ENCODE assay signal across 27 mouse cellular contexts in the genomic region with DNA sequence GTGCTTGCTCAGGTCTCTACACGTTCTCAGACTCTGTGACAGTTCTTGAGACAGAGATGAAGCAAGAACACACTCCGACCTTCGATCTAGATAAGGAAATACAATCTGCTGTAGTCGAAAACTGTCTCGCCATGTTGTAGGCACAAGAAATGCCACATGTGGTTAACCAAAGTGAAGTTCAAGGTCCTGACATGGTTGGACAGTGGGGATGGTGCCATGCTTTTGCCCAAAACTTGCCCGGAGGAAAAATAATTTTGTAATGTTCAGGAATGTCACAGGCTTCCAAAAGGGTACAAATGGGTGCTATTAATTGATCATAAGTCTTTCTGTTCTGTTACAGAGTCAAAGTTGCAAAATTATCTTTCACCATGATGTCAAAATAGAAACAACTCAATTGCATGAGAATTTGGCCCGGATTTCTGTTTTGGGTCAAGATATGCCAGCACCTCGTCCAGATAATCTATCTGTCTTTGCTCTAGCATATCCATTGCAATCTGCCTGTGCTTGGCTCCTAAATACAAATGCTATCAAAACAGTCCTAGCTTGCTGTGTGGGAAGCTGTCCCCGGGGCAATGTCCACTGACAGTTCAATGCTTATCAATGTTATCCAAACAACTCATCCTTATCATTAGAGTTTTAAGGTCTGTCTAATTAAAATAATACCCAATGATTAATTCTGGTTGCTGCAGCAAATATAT. TPM values are rescaled to one million over a fixed set of nuclear protein-coding genes. Genes with fewer than 3 reads are reported as not detected.
DNase-seq lines count a peak whose midpoint lies in the region; ATAC-seq lines count a peak whose summit lies in the region.
"Had no signal": no experiment of that assay in that cellular context is flagged by ENCODE, and none has a peak within 500 bp of the region (broad histone marks: within the 10 kb centered on the region; RNA-seq: fewer than 3 reads in every experiment).

No protein-coding gene starts in this region.

- no peak overlapping the region for H3K4me2 ChIP-seq in midbrain, embryonic 14.5 days (ENCODE audit: low read length)
- H3K4me2 ChIP-seq: embryonic facial prominence, embryonic 15.5 days; forebrain, embryonic 13.5 days; heart, embryonic 12.5 days; hindbrain, embryonic 14.5 days; midbrain, embryonic 12.5 days had no signal

- H3K9me3 ChIP-seq in midbrain, embryonic 14.5 days (ENCODE audit: control insufficient read depth, low read length) = no peaks in the 10 kb centered on the region
- H3K9me3 ChIP-seq: embryonic facial prominence, embryonic 10.5 days; embryonic facial prominence, embryonic 15.5 days; forebrain, embryonic 13.5 days; heart, embryonic 12.5 days; midbrain, embryonic 12.5 days had no signal

- H3K27me3 ChIP-seq in midbrain, embryonic 14.5 days (ENCODE audit: control insufficient read depth, insufficient read depth, low read length) = no peaks in the 10 kb centered on the region
- H3K27me3 ChIP-seq: embryonic facial prominence, embryonic 15.5 days; forebrain, embryonic 13.5 days; heart, embryonic 12.5 days; megakaryocyte, embryonic 14.5 days; midbrain, embryonic 12.5 days; Patski had no signal

- intact Hi-C loops in heart, postnatal 36 days (cut with DNase I) = no loop called here

- no peak overlapping the region for H3K9ac ChIP-seq in midbrain, embryonic 14.5 days (replicated peaks; ENCODE audit: low read length)
- H3K9ac ChIP-seq: embryonic facial prominence, embryonic 15.5 days; forebrain, embryonic 13.5 days; heart, embryonic 12.5 days; hindbrain, embryonic 14.5 days; midbrain, embryonic 12.5 days had no signal

- peak overlapping the region; percentile 92 for H3K27ac ChIP-seq in brown adipose tissue, adult 24 weeks (replicated peaks; ENCODE audit: low read depth, low read length)
- no peak overlapping the region for H3K27ac ChIP-seq in midbrain, embryonic 14.5 days (replicated peaks; ENCODE audit: low read depth, low read length)
- H3K27ac ChIP-seq: embryonic facial prominence, embryonic 10.5 days; embryonic facial prominence, embryonic 15.5 days; forebrain, embryonic 13.5 days; heart, adult 2 months; hindbrain, embryonic 14.5 days; midbrain, embryonic 12.5 days had no signal

- DNase-seq in heart, adult 11 months = peak; percentile 46
- DNase-seq in heart, postnatal 36 days = no peak
- DNase-seq in 416B (ENCODE audit: low read depth) = peak; percentile 85
- DNase-seq in adipocyte (ENCODE audit: low spot score) = peak; percentile 64
- DNase-seq in midbrain, embryonic 14.5 days = no peak
- no peak for DNase-seq in right cerebral cortex, postnatal 36 days (ENCODE audit: low spot score in 2 of 2)
- DNase-seq: cerebellum, adult 8-10 months; cerebellum, postnatal 25 days; gastrocnemius, postnatal 25 days; heart, adult 2 months; kidney, postnatal 14 days; liver; lung, adult 18-20 months; lung, postnatal 4 days; right cerebral cortex, postnatal 25 days; spleen, adult 18-20 months had no signal

- 87% methylated on average over 9 of the region's 9 CpGs for WGBS in midbrain, embryonic 14.5 days

- H3K4me1 ChIP-seq in brown adipose tissue, adult 24 weeks (ENCODE audit: control insufficient read depth, insufficient read depth, insufficient read length, low read length) = peaks cover 7% of the 10 kb centered on the region; the same call in 1 of the 2 replicates
- H3K4me1 ChIP-seq in midbrain, embryonic 14.5 days (ENCODE audit: control insufficient read depth, insufficient read depth, low read length) = no peaks in the 10 kb centered on the region
- H3K4me1 ChIP-seq: embryonic facial prominence, embryonic 15.5 days had no signal

- H3K36me3 ChIP-seq in midbrain, embryonic 14.5 days (ENCODE audit: control insufficient read depth, insufficient read depth, low read length) = no peaks in the 10 kb centered on the region
- H3K36me3 ChIP-seq: embryonic facial prominence, embryonic 10.5 days; embryonic facial prominence, embryonic 15.5 days; heart, embryonic 12.5 days; midbrain, embryonic 12.5 days had no signal

- ATAC-seq in midbrain, embryonic 14.5 days (ENCODE audit: low FRiP score, low TSS enrichment) = no peak
- ATAC-seq: forebrain, embryonic 13.5 days; intestine, postnatal 0 days; lung, postnatal 0 days; Patski had no signal

- no peak overlapping the region for H3K4me3 ChIP-seq in brown adipose tissue, adult 24 weeks (ENCODE audit: insufficient read depth, low read depth, low read length)
- no peak overlapping the region for H3K4me3 ChIP-seq in midbrain, embryonic 14.5 days (replicated peaks; ENCODE audit: low read depth, low read length)
- H3K4me3 ChIP-seq: embryonic facial prominence, embryonic 10.5 days; embryonic facial prominence, embryonic 15.5 days; forebrain, embryonic 13.5 days; heart, adult 2 months; heart, embryonic 12.5 days; megakaryocyte, embryonic 14.5 days; midbrain, embryonic 12.5 days had no signal

RNA-seq across cellular contexts. Expression of a gene that starts 2.9 kb away (rescaled TPM):
- 1 to 10 TPM; 2.0 to 2.7 TPM for total RNA-seq in heart, postnatal 36 days (2021)
- polyA plus RNA-seq in brown adipose tissue, adult 24 weeks (2012; ENCODE audit: insufficient read depth, insufficient read length, missing spikeins) = 10.9 and 11.9 TPM in 2 replicates
- polyA plus RNA-seq in midbrain, embryonic 14.5 days (2014; fragmentation: Nextera tagmentation; extraction: Ambion mirVana) = 5.1 and 6.1 TPM in 2 replicates

Comparison
In these comparisons a context has a peak if more than half of its experiments do, and no peak if none do; other contexts are left out.
1. DNase-seq: peak in heart, adult 11 months (single experiment), 416B (single experiment) and adipocyte (single experiment); none in heart, postnatal 36 days (0 of 2), midbrain, embryonic 14.5 days (single experiment) and right cerebral cortex, postnatal 36 days (0 of 2).